Mouse (Mus musculus): ENCODE results near the gene Angptl4. TPM values are rescaled to one million over a fixed set of nuclear protein-coding genes. Genes with fewer than 3 reads are reported as not detected.
"Not testable (repeated sequence)": the region's sequence is repeated elsewhere in the genome, so short reads cannot be mapped to it uniquely, and the experiment has no call there.

The Angptl4 gene
- 19.2 and 21.0 TPM in 2 replicates for polyA plus RNA-seq (2012; rRNA removed)

DNA sequence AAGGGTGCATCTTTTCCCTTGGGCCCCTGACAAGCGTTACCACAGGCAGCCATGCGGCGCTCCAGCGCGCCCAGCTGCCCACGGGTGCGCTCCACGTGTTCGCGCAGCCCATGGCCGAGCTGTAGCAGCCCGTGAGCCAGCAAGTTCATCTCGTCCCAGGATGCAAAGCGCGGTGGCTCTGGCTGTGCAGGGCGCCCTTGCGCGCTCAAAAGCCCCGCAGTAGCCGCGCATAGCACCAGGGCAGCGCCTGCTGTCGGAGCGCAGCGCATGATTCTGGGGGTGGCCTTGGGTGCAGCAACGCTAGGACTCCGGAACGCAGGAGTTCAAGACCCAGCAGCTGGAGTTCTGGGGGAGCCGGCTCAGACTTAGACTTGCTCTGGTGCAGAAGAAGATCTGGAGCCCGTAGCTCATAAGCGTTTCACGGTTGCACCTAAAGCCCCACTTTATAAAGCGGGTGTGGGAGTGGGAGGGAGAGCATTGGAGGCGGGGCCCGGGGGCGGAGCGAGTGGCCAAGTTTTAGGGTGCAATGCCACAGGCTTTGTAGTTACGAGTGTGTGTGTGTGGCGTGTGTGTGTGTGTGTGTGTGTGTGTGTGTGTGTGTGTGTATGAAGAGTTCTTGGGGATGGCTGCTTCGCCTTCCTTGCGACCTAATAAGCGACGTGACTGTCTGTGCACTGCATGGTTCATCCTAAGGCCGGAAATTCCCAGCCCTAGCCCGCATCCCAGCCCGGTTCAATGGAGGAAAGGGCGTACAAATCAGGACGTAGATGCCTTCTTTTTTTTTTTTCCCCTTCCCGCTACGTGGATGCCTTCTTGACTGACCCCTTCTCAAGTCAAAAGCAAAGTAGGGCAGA lies at the start of gene Angptl4:
Gene Angptl4 (minus strand): TSS at position 707 of the 854 bp plus-strand sequence.
- Histone ChIP-seq H3K4me1 (ENCODE audit: control insufficient read depth, insufficient read depth, low read length) (peaks cover 28% of the 10 kb centered on the region), H3K4me3 (ENCODE audit: insufficient read depth, low read depth, low read length) (peak within 1 kb of the TSS; percentile 39), H3K27ac (ENCODE audit: insufficient read depth, low read depth, low read length) (peak within 1 kb of the TSS; percentile 69), H3K36me3 (ENCODE audit: control insufficient read depth, insufficient read depth, low read length) (peaks cover 5% of the 10 kb centered on the region; the same call in 1 of the 2 replicates), H3K27me3 (replicated peaks; ENCODE audit: control insufficient read depth, insufficient read depth, low read length) (no peaks in the 10 kb centered on the region)
- WGBS = 7% methylated on average over 50 of the region's 50 CpGs
- TF ChIP-seq CTCF (conservative IDR thresholded peaks at IDR 0.05; ENCODE audit: insufficient read depth, insufficient read length, low read depth, low read length) (no peak), POLR2A (IDR thresholded peaks at IDR 0.05; ENCODE audit: low read depth, low read length) (no peak)
- DNase-seq = peak; percentile 85

DNA sequence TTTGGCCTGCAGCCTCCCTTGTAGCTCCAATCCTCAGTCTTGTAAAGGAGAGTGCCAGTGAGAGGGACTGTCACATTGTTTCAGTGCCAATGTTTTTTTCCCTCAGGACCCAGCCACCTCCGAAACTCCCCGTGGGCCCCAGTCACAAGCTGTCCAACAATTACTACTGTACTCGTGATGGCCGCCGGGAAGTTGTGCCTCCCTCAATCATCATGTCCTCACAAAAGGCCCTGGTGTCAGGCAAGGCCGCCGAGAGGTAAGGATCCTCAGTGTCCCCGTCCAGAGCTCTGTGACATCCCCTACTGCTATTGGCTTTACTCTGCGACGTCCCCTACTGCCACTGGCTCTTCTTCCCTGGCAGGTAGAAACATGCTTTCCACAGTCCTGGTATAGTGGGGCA lies 47.9 kb upstream of the Angptl4 start:
- 76% methylated on average over 10 of the region's 10 CpGs for WGBS
- TF ChIP-seq POLR2A (IDR thresholded peaks at IDR 0.05; ENCODE audit: low read depth, low read length) (no peak), CTCF (conservative IDR thresholded peaks at IDR 0.05; ENCODE audit: insufficient read depth, insufficient read length, low read depth, low read length) (no peak)
- no peak for DNase-seq
- H3K4me1 ChIP-seq (ENCODE audit: control insufficient read depth, insufficient read depth, low read length) = peaks cover 17% of the 10 kb centered on the region
- no peaks in the 10 kb centered on the region for H3K27me3 ChIP-seq (replicated peaks; ENCODE audit: control insufficient read depth, insufficient read depth, low read length)
- peaks cover 10% of the 10 kb centered on the region for H3K36me3 ChIP-seq (ENCODE audit: control insufficient read depth, insufficient read depth, low read length)
- 0 out of 2 replicates have a peak overlapping the region, but pooled peaks have one; percentile 42 for H3K27ac ChIP-seq (ENCODE audit: insufficient read depth, low read depth, low read length)
- no peak overlapping the region for H3K4me3 ChIP-seq (ENCODE audit: insufficient read depth, low read depth, low read length)

DNA sequence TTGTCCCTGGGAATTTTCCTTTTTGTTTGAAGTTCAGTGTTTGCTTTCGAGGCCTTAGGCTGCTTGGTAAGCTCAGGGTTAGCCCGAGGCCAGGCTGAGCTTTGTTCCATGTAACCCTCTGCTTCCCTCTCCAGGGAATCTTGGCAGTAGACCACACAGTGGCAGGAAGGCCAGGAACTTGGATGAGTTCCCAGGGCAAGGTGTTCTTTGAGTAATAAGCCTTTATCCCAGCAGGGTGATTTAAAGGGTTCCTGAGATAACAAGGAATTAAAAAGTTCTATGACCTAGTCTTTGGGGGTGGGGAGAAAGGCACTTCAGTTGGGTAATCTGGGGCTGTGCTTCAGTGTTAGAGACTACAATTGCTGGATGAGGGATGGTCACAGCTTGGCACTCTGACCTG lies 47.3 kb upstream of the Angptl4 start:
- Histone ChIP-seq H3K36me3 (ENCODE audit: control insufficient read depth, insufficient read depth, low read length) (peaks cover 7% of the 10 kb centered on the region; the same call in 1 of the 2 replicates), H3K27me3 (replicated peaks; ENCODE audit: control insufficient read depth, insufficient read depth, low read length) (no peaks in the 10 kb centered on the region), H3K4me1 (ENCODE audit: control insufficient read depth, insufficient read depth, low read length) (peaks cover 17% of the 10 kb centered on the region), H3K4me3 (ENCODE audit: insufficient read depth, low read depth, low read length) (no peak overlapping the region), H3K27ac (ENCODE audit: insufficient read depth, low read depth, low read length) (peak overlapping the region; percentile 42; the same call in 1 of the 2 replicates)
- DNase-seq = peak; percentile 96
- WGBS = 8% methylated on average over 2 of the region's 2 CpGs
- TF ChIP-seq CTCF (conservative IDR thresholded peaks at IDR 0.05; ENCODE audit: insufficient read depth, insufficient read length, low read depth, low read length) (0 out of 2 replicates have a peak, but pooled peaks have one; percentile 7), POLR2A (IDR thresholded peaks at IDR 0.05; ENCODE audit: low read depth, low read length) (no peak)

DNA sequence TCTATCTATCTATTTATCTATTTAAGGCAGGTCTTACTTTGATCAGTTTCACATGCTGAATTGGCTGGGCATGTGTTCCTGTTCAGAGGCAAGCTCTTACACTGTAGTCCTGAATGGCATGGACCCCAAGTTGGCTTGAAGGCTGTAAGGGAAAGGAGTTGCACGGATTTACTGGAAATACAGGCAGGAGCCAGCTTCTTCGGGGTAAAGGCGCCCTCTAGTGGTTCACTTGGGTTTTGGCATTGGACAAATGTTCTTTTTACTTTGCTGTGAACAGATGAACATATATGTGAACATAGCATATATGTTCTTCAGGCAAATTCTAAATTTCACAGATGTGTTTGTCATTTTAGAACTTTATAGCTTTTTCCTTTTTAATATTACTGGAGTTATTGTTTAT lies 45.2 kb upstream of the Angptl4 start:
- Histone ChIP-seq H3K4me3 (ENCODE audit: insufficient read depth, low read depth, low read length) (no peak overlapping the region), H3K4me1 (ENCODE audit: control insufficient read depth, insufficient read depth, low read length) (peaks cover 23% of the 10 kb centered on the region), H3K27me3 (replicated peaks; ENCODE audit: control insufficient read depth, insufficient read depth, low read length) (no peaks in the 10 kb centered on the region), H3K27ac (ENCODE audit: insufficient read depth, low read depth, low read length) (no peak overlapping the region), H3K36me3 (ENCODE audit: control insufficient read depth, insufficient read depth, low read length) (peaks cover 8% of the 10 kb centered on the region; the same call in 1 of the 2 replicates)
- DNase-seq = peak; percentile 84
- 0% methylated on average over 3 of the region's 3 CpGs for WGBS
- TF ChIP-seq POLR2A (IDR thresholded peaks at IDR 0.05; ENCODE audit: low read depth, low read length) = no peak
- peak; percentile 86 for TF ChIP-seq CTCF (conservative IDR thresholded peaks at IDR 0.05; ENCODE audit: insufficient read depth, insufficient read length, low read depth, low read length)

DNA sequence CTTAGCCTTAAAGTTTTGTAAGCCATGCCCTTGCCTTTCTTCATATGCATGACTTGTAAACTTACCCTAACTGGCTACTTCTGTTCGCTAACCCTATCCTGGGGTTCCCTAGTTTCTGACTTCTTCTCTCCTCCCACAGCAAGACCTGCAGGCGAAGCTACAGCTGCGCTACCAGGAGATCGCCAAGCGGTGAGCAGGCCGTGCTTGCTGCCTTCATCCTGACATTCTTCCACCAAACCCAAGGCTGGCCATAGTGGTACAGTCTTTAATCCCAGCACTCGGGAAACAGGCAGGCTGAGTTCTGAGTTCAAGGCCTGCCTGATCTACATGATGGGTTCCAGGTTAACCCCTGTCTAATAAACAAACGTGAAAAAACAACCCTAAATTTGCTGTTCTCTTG lies 43.8 kb upstream of the Angptl4 start:
- WGBS = 82% methylated on average over 8 of the region's 8 CpGs
- no peak overlapping the region for H3K4me3 ChIP-seq (ENCODE audit: insufficient read depth, low read depth, low read length)
- peaks cover 23% of the 10 kb centered on the region for H3K4me1 ChIP-seq (ENCODE audit: control insufficient read depth, insufficient read depth, low read length)
- no peaks in the 10 kb centered on the region for H3K27me3 ChIP-seq (replicated peaks; ENCODE audit: control insufficient read depth, insufficient read depth, low read length)
- TF ChIP-seq CTCF (conservative IDR thresholded peaks at IDR 0.05; ENCODE audit: insufficient read depth, insufficient read length, low read depth, low read length) (no peak), POLR2A (IDR thresholded peaks at IDR 0.05; ENCODE audit: low read depth, low read length) (no peak)
- no peak for DNase-seq
- peaks cover 5% of the 10 kb centered on the region; the same call in 1 of the 2 replicates for H3K36me3 ChIP-seq (ENCODE audit: control insufficient read depth, insufficient read depth, low read length)
- H3K27ac ChIP-seq (ENCODE audit: insufficient read depth, low read depth, low read length) = no peak overlapping the region

DNA sequence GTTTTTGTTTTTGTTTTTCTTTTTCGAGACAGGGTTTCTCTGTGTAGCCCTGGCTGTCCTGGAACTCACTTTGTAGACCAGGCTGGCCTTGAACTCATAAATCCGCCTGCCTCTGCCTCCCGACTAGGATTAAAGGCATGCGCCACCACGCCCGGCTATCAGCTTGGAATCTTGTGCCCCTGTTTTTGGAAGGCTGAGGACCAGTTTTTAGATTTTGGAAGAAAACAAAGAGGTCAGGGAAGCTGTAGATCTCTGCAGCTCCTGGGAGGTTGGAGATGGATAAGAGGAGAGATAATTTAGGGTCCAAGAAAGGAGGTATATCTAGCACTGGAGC lies 43.3 kb upstream of the Angptl4 start:
- not testable (repeated sequence) for DNase-seq; H3K27me3 ChIP-seq (replicated peaks; ENCODE audit: control insufficient read depth, insufficient read depth, low read length); H3K36me3 ChIP-seq (ENCODE audit: control insufficient read depth, insufficient read depth, low read length)
- 2% methylated on average over 6 of the region's 6 CpGs for WGBS
- peak overlapping the region; percentile 84 for H3K27ac ChIP-seq (ENCODE audit: insufficient read depth, low read depth, low read length)
- peaks cover 23% of the 10 kb centered on the region for H3K4me1 ChIP-seq (ENCODE audit: control insufficient read depth, insufficient read depth, low read length)
- peak overlapping the region; percentile 77 for H3K4me3 ChIP-seq (ENCODE audit: insufficient read depth, low read depth, low read length)

All from kidney, adult 2 months (tissue).